Mouse (Mus musculus): Measurements from ENCODE around the gene Grem1.

DNA sequence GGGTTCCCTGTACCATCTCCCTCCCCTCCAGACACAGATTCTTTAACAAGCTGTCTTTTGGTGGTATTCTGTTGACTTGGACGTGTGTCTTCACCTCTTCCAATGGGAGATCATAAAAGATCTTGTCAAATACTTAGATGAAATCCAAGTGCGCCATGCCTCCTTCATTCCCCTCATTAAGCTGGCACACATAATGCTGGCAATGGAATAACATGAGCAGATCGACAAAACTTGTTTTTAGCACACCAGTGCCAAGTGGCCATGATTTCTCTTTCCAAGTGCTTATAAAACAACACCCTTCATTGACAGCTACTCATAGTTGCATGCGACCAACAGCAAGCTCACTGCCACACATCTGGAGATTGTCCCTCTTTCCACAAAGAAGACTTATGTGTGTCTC, 29.4 kb upstream of the Grem1 start:
- TF ChIP-seq POLR2A (IDR thresholded peaks at IDR 0.05; ENCODE audit: extremely low read depth, insufficient read depth, low read length), result no peak
- no peak for TF ChIP-seq CTCF (IDR thresholded peaks at IDR 0.05; ENCODE audit: low read depth, low read length)
